Mouse (Mus musculus) thymus, postnatal 25 days (tissue): Measurements from ENCODE around the gene Gm4305.
"Not testable (repeated sequence)": the region's sequence is repeated elsewhere in the genome, so short reads cannot be mapped to it uniquely, and the experiment has no call there.

ENCODE experiments used
- DNase-seq: peaks from one replicate; pipeline ENCODE4 v3.0.0; 2022

Gm4305 gene

DNA sequence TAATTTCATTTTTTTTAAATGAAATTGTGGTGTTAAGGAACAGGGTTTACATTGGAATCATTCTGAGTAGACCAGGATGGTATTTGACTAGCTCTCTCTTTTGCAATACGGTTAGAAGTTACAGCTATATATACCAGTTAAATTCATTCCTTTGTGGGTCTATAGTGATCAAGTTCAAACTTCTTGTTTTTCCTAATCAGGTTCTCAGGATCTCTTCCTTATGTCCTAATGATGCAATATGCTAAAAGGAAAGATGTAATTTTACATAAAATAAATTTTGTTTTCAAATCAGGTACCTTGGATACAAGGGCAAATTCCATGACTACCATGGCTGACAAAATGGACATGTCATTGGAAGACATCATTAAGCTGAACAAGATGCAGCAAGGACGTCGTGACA, at the start of gene Gm4305:
Gm4305 (plus strand) TSS at position 301 of the 400 bp plus-strand sequence.
- DNase-seq = not testable (repeated sequence)

DNA sequence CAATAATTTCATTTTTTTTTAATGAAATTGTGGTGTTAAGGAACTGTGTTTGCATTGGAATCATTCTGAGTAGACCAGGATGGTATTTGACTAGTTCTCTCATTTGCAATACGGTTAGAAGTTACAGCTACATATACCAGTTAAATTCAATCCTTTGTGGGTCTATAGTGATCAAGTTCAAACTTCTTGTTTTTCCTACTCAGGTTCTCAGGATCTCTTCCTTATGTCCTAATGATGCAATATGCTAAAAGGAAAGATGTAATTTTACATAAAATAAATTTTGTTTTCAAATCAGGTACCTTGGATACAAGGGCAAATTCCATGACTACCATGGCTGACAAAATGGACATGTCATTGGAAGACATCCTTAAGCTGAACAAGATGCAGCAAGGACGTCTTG, 15.5 kb upstream of the Gm4305 start, which contains the start of gene Gm4301:
Gm4301 (plus strand) TSS at position 301 of the 400 bp plus-strand sequence.
- not testable (repeated sequence) for DNase-seq

DNA sequence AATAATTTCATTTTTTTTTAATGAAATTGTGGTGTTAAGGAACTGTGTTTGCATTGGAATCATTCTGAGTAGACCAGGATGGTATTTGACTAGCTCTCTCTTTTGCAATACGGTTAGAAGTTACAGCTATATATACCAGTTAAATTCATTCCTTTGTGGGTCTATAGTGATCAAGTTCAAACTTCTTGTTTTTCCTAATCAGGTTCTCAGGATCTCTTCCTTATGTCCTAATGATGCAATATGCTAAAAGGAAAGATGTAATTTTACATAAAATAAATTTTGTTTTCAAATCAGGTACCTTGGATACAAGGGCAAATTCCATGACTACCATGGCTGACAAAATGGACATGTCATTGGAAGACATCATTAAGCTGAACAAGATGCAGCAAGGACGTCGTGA, 10.4 kb upstream of the Gm4305 start, which contains the start of gene Gm4302:
Gm4302 (plus strand) TSS at position 301 of the 400 bp plus-strand sequence.
- DNase-seq = not testable (repeated sequence)

DNA sequence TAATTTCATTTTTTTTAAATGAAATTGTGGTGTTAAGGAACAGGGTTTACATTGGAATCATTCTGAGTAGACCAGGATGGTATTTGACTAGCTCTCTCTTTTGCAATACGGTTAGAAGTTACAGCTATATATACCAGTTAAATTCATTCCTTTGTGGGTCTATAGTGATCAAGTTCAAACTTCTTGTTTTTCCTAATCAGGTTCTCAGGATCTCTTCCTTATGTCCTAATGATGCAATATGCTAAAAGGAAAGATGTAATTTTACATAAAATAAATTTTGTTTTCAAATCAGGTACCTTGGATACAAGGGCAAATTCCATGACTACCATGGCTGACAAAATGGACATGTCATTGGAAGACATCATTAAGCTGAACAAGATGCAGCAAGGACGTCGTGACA, 5.2 kb upstream of the Gm4305 start, which contains the start of gene Gm4303:
Gm4303 (plus strand) TSS at position 301 of the 400 bp plus-strand sequence.
- not testable (repeated sequence) for DNase-seq

DNA sequence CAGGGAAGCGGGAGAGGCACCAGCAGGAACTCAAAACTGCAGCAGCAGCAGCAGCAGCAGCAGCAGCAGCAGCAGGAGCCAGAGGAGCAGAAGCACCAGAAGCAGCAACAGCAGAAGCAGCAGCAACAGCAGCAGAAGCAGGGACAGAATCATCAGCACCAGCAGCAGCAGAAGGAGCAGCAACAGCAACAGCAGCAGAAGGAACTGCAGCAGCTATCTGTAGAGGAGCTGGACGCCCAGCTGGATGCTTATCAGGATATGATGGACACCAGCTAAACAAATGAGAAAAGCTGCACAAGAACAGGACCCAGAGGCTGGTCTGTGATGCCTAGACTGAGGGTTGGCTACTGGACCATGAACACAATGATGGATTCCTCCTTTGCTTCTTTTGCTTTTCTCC, 5.9 kb downstream of the Gm4305 start:
- peak; percentile 3 for DNase-seq

DNA sequence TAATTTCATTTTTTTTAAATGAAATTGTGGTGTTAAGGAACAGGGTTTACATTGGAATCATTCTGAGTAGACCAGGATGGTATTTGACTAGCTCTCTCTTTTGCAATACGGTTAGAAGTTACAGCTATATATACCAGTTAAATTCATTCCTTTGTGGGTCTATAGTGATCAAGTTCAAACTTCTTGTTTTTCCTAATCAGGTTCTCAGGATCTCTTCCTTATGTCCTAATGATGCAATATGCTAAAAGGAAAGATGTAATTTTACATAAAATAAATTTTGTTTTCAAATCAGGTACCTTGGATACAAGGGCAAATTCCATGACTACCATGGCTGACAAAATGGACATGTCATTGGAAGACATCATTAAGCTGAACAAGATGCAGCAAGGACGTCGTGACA, 10.1 kb downstream of the Gm4305 start, which contains the start of gene Gm4307:
Gm4307 (plus strand) TSS at position 301 of the 400 bp plus-strand sequence.
- not testable (repeated sequence) for DNase-seq

DNA sequence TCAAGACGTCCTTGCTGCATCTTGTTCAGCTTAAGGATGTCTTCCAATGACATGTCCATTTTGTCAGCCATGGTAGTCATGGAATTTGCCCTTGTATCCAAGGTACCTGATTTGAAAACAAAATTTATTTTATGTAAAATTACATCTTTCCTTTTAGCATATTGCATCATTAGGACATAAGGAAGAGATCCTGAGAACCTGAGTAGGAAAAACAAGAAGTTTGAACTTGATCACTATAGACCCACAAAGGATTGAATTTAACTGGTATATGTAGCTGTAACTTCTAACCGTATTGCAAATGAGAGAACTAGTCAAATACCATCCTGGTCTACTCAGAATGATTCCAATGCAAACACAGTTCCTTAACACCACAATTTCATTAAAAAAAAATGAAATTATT, 31.6 kb downstream of the Gm4305 start, which contains the start of gene Gm4312:
Gm4312 (minus strand) TSS at position 101 of the 400 bp plus-strand sequence.
- DNase-seq = not testable (repeated sequence)
